Mouse (Mus musculus): ENCODE results near the gene Fyb.

The Fyb gene

DNA sequence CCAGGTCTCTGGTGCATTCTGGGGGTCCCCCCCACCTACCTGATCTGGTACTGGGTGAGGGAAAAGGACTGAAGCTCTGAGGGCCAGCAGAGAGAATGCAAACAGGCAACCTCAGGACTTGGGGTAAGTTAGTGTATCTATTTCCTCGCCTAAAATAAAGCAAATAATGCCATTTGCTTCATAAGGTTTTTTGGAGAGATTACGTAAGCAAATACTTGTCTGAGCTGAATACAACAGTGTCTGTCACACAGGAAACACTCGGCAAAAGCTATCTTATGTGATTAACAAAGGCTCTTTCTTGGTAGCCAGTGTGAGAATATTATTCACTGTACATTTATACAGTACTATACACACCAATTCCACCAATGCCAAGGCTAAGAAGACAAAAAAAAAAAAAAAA, 76.0 kb downstream of the Fyb start:
- in situ Hi-C loops (cut with MboI) = no loop called here

GRCm38 (mm10) chr15:6600314-6600713, 77.7 kb downstream of the Fyb start:
- in situ Hi-C loops (cut with MboI) = no loop called here

DNA sequence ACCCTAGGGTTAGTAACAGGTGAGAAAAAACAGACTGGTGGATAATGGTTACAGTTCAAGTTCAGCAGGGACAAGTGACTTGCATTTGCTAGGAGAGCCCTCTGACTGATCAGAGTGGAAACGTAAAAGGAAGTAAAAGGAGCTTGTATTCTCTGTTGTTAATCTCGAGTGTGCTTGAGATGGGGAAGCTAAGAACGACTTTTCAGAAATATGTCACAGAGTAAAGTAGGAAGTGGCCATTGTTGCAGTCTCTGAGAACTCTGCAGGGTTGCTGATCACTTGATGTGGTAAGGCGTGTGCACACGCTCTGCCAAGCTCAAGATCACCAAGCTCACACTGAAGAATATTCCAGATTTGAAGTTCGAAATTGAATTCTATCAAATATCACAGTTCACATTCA, 78.7 kb downstream of the Fyb start:
- in situ Hi-C loops (cut with MboI) = no loop called here

DNA sequence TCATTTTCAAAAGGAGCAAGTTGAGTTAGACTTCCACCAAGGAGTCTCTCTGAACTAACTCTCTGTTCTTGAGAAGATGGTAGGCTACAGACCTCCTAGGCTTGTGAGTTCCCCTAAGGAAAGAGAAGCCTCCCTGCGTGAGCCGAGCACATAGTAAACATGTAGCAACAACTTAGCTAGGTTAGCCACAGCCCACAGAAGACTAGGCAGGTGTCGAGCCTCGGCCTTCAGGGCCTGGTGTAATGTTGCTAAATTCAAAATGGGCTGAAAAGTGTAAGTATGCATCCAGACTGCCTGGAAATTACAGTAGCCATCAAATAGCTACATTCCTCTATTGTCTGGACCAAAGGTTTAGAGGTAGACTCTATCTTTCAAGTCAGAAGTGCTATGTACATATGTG, 79.3 kb downstream of the Fyb start:
- in situ Hi-C loops (cut with MboI) = no loop called here

DNA sequence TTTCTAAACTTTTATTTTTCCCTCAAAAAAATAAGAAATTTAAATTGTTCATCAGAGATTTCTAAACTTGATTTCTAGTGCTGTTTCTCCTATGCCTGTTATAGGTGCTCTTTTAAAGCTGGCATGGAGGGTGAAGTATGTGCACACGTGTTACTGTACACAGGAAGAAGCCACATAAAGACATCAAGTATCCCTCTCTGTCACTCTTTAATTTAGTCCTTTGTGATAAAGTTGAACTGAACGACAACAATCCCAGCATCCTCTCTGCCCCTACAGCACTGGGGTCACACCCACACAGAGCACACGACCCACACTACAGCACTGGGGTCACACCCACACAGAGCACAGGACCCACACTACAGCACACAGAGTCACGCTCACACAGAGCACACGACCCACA, 88.0 kb downstream of the Fyb start:
- in situ Hi-C loops (cut with MboI) = no loop called here

GRCm38 (mm10) chr15:6612835-6613234, 90.2 kb downstream of the Fyb start:
- in situ Hi-C loops (cut with MboI) = no loop called here

- in situ Hi-C loops (cut with MboI) = no loop called here
These were observed 93.9 kb downstream of the Fyb start for GRCm38 (mm10) chr15:6616382-6617149.

GRCm38 (mm10) chr15:6619558-6620316, 97.1 kb downstream of the Fyb start:
- in situ Hi-C loops (cut with MboI) = no loop called here

DNA sequence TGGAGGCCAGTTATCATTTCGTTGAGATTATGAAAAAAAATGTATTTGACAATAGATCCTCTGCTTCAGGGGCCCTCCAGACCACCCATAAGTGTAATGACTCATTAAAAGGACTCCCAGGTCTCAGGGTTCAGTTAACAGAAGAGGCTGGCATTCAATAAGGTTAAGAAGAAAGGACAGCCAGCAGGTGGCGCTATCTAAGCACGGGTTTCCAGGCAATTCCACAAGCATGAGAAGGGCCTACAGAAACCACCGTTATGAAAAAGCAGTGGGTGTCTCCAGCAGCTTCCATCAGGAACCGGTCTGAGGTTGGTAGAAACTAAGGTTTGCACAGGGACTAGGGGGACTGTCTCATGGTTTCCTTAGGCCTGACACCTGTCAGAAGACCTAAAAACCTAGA, 99.9 kb downstream of the Fyb start:
- in situ Hi-C loops (cut with MboI) = no loop called here

DNA sequence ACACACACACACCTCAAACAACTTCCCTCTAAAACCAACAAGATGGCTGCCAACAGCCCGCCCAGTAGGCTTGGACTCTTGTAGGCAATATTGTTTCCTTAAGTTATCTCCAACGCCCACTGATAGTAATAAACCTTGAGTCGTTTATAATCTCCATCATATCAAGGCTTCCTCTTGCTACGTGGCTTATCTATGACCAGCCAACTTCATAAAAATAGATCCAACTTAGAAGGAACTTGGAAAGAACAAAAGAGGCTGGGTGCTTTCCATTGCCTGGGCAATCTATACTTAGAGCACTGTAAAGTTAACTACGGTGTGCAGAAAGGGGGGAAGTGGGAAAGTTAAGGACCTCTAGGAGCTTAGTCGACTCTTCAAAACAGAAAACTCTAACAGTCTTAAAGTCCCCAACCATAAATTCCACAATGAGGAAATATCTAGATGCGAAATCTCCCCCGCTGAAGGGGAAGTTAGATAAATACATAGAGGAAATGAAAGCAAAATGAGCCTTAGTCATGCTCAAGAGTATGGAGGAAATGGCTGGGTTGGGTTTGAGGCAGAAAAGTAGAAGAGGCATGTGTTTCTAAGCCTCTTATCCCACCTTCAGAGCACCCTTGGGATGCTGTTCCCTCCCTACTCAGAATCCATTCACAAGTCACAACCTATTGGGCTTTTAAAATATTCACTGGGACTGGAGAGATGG, 101.0 kb downstream of the Fyb start:
- in situ Hi-C loops (cut with MboI) = no loop called here

- in situ Hi-C loops (cut with MboI) = no loop called here
These were observed 101.9 kb downstream of the Fyb start for GRCm38 (mm10) chr15:6624365-6625182.

DNA sequence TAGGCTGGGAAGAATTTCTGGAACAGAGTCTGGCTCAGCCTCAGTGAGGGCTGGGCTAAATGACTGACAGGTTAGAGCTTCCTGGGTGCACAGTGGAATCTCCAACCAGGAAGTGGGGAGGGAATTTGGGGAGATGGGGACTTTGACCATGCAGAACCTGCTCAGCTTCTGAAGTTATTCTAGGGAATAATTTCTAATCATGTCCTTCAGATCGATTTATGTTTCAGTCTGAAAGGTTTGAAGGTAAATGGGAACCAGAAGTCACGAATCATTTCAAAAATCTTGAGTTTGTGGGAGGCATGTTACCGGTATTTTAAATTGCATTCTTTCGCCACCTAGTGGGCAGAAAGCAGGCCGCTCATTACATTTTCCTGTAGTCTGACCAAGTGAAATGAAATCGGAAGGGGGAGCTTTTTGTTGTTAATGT, 103.0 kb downstream of the Fyb start:
- in situ Hi-C loops (cut with MboI) = no loop called here

GRCm38 (mm10) chr15:6626123-6626522, 103.5 kb downstream of the Fyb start:
- in situ Hi-C loops (cut with MboI) = no loop called here

DNA sequence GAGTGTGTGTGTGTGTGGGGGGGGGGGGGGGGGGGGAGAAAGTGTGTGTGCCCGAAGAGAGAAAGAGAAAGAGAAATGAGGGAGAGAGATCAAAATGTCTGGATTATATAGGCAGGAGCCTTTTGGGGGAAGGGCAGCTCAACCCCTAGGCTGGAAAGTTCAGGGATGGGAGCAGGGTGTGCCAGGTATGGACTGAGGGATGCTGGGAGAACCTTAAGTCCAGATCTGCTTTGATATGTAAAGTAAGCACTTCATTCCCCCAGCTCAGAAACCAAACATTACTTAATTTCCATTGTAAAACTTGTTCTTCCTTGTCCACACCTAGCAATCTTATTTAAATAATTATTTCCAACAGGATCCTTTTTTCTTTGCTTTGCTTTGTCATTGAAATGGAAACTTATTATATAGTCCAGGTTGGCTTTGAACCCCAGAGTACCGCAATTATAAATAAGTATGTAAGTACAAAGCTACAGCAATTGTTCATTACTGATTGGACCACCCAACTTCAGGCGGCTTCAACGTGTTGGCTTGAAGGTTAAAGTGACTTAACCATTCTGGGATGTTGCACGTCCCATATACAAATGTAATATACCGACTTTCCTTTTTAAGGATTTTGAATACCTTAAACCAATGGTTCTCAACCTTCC, 105.9 kb downstream of the Fyb start:
- in situ Hi-C loops (cut with MboI) = no loop called here

- in situ Hi-C loops (cut with MboI) = no loop called here
These were observed 106.5 kb downstream of the Fyb start for GRCm38 (mm10) chr15:6629174-6629573.

DNA sequence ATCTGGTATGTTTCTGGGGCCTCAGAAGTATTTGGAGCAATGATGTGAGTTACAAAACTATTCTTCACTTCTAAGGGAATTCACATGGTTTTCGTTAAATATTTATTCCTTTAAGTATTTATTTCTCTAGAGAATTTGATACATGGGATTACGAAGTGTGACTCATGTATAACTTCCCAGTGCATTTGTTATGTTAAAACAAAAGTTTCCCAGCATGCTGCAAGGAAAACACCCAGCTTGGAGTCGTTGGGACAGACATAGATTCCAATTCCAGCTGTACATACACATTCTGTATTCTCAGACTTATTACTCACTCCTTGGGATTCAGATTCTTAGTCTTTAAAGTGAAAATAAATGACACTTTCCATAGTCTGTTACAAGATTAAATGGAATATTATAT, 112.8 kb downstream of the Fyb start:
- in situ Hi-C loops (cut with MboI) = no loop called here

- in situ Hi-C loops (cut with MboI) = no loop called here
These were observed 119.6 kb downstream of the Fyb start for GRCm38 (mm10) chr15:6642223-6642622.

DNA sequence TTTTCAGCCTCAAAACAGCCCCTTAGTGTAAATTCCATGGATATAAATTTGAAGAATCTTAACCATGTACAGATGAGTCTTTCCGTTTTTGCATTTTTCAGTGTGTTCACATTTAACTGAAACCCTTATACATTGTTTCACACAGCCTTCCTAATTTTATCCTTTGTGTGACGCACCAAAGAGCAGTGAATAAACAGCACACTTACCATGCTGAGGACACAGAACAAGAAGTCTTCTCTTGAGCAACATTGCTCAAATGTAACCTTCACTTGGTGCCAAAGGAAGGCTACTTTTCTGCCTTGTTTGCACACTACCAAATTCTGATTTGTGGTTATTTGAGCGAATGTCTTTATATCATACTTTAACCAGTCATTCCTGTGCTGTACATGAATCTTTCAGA, 122.8 kb downstream of the Fyb start:
- in situ Hi-C loops (cut with MboI) = no loop called here

- in situ Hi-C loops (cut with MboI) = no loop called here
These were observed 124.4 kb downstream of the Fyb start for GRCm38 (mm10) chr15:6647066-6647465.

DNA sequence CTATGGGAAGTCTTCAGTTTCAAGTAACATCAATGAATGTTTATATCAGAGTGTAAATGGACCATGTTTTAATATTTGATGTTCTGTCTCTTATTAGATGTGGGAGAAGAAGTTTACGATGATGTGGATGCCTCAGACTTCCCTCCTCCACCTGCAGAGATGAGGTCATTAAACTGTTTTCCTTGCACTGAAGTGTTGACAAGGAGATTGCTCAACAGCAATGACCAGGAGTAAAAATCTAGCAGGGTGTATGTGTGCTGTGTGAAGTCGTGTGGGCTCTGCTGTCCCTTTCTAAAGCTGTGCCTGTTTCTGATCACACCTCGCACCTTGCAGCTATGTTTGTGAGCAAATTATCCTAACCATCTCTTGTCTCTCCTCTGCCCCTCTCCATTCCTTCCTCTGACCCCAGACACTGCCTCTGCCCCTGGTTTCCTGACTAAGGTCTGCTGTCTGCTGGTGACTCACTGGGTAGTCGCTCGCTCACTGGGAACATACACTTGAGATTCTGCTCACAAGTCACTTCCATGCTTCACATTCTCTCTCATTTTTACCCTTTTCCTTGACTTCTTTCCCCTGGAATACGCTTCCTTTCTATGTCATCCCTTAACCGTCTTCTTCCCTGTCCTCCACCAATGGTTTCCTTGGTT, 126.2 kb downstream of the Fyb start:
- in situ Hi-C loops (cut with MboI) = no loop called here

DNA sequence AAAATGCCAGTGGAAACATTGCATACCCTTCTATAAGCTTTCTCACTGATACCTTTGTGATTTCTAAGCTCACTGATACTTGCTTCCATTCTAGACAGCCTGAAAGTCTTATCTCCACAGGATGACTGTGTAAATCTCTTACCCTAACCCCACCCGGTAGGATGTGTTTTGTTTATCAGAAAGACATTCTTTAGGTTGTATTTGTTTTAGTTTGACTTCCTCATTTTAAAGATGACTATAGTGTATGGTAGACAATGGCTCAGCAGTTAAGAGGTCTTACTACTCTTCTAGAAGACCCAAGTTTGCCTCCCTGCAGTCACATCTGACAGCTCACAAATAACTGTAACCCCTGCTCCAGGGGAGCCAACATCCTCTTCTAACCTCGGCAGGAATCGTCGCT, 130.4 kb downstream of the Fyb start:
- in situ Hi-C loops (cut with MboI) = no loop called here
